Mouse (Mus musculus): ENCODE measurements around the gene Ostm1. TPM values are rescaled to one million over a fixed set of nuclear protein-coding genes. Genes with fewer than 3 reads are reported as not detected.

Ostm1 gene
- 10 to 100 TPM; 43.2 to 44.9 TPM for total RNA-seq (2023)

GRCm38 (mm10) chr10:42583157-42583872, at the start of gene Ostm1, which contains the start of gene Nr2e1:
Gene Ostm1 (plus strand): TSS chr10:42583822.
Gene Nr2e1 (minus strand): TSS chr10:42583632.

Other genes starting within 250 kb of the Ostm1 start
- 1 to 10 TPM; 5.2 to 5.6 TPM for gene Afg1l, start 105.3 kb upstream of the Ostm1 start, total RNA-seq (2023)
- 100 to 1,000 TPM; 146 to 153 TPM for gene Snx3, start 81.8 kb upstream of the Ostm1 start, total RNA-seq (2023)
- not detected for gene Nr2e1, start 190 bp upstream of the Ostm1 start, total RNA-seq (2023)
- gene Sec63, start 177.7 kb downstream of the Ostm1 start, total RNA-seq (2023) = 10 to 100 TPM; 40.0 to 46.1 TPM